Mouse (Mus musculus): ENCODE data around the gene Tnp2. TPM values are rescaled to one million over a fixed set of nuclear protein-coding genes. Genes with fewer than 3 reads are reported as not detected.

The Tnp2 gene
- polyA plus RNA-seq, 1 experiment: 28,975 TPM

GRCm38 (mm10) chr16:10827766-10828460, 39.5 kb upstream of the Tnp2 start:
- Histone ChIP-seq H3K36me3 (ENCODE audit: control insufficient read depth, insufficient read depth, low read length) (no peaks in the 10 kb centered on the region), H3K4me3 (ENCODE audit: control insufficient read depth, low read depth, low read length) (no peak overlapping the region), H3K27ac (ENCODE audit: control insufficient read depth, insufficient read depth, low read depth, low read length) (no peak overlapping the region), H3K4me1 (ENCODE audit: control insufficient read depth, insufficient read depth, low read length) (no peaks in the 10 kb centered on the region), H3K27me3 (ENCODE audit: control insufficient read depth, insufficient read depth, low read length) (no peaks in the 10 kb centered on the region)
- no peak for TF ChIP-seq POLR2A (IDR thresholded peaks at IDR 0.05; ENCODE audit: control insufficient read depth, low read depth, low read length)

GRCm38 (mm10) chr16:10827269-10827668, 38.8 kb upstream of the Tnp2 start:
- H3K4me1 ChIP-seq (ENCODE audit: control insufficient read depth, insufficient read depth, low read length): no peaks in the 10 kb centered on the region
- no peaks in the 10 kb centered on the region for H3K36me3 ChIP-seq (ENCODE audit: control insufficient read depth, insufficient read depth, low read length)
- no peak for TF ChIP-seq CTCF (IDR thresholded peaks at IDR 0.05; ENCODE audit: control insufficient read depth, insufficient read depth, insufficient replicate concordance, low read depth, low read length)
- no peak for TF ChIP-seq POLR2A (IDR thresholded peaks at IDR 0.05; ENCODE audit: control insufficient read depth, low read depth, low read length)
- no peak overlapping the region for H3K4me3 ChIP-seq (ENCODE audit: control insufficient read depth, low read depth, low read length)
- no peak overlapping the region for H3K27ac ChIP-seq (ENCODE audit: control insufficient read depth, insufficient read depth, low read depth, low read length)
- H3K27me3 ChIP-seq (ENCODE audit: control insufficient read depth, insufficient read depth, low read length): no peaks in the 10 kb centered on the region

GRCm38 (mm10) chr16:10825840-10826239, 37.4 kb upstream of the Tnp2 start:
- Histone ChIP-seq H3K4me1 (ENCODE audit: control insufficient read depth, insufficient read depth, low read length) (no peaks in the 10 kb centered on the region), H3K27me3 (ENCODE audit: control insufficient read depth, insufficient read depth, low read length) (no peaks in the 10 kb centered on the region), H3K27ac (ENCODE audit: control insufficient read depth, insufficient read depth, low read depth, low read length) (no peak overlapping the region), H3K4me3 (ENCODE audit: control insufficient read depth, low read depth, low read length) (no peak overlapping the region), H3K36me3 (ENCODE audit: control insufficient read depth, insufficient read depth, low read length) (no peaks in the 10 kb centered on the region)
- no peak for TF ChIP-seq CTCF (IDR thresholded peaks at IDR 0.05; ENCODE audit: control insufficient read depth, insufficient read depth, insufficient replicate concordance, low read depth, low read length)
- TF ChIP-seq POLR2A (IDR thresholded peaks at IDR 0.05; ENCODE audit: control insufficient read depth, low read depth, low read length): no peak

GRCm38 (mm10) chr16:10824536-10824935, 36.1 kb upstream of the Tnp2 start:
- H3K27ac ChIP-seq (ENCODE audit: control insufficient read depth, insufficient read depth, low read depth, low read length): no peak overlapping the region
- H3K4me3 ChIP-seq (ENCODE audit: control insufficient read depth, low read depth, low read length): no peak overlapping the region
- no peak for TF ChIP-seq CTCF (IDR thresholded peaks at IDR 0.05; ENCODE audit: control insufficient read depth, insufficient read depth, insufficient replicate concordance, low read depth, low read length)
- TF ChIP-seq POLR2A (IDR thresholded peaks at IDR 0.05; ENCODE audit: control insufficient read depth, low read depth, low read length): no peak
- H3K36me3 ChIP-seq (ENCODE audit: control insufficient read depth, insufficient read depth, low read length): no peaks in the 10 kb centered on the region
- H3K4me1 ChIP-seq (ENCODE audit: control insufficient read depth, insufficient read depth, low read length): no peaks in the 10 kb centered on the region
- H3K27me3 ChIP-seq (ENCODE audit: control insufficient read depth, insufficient read depth, low read length): no peaks in the 10 kb centered on the region

GRCm38 (mm10) chr16:10821387-10821786, 32.9 kb upstream of the Tnp2 start:
- Histone ChIP-seq H3K4me1 (ENCODE audit: control insufficient read depth, insufficient read depth, low read length) (no peaks in the 10 kb centered on the region), H3K27ac (ENCODE audit: control insufficient read depth, insufficient read depth, low read depth, low read length) (no peak overlapping the region), H3K27me3 (ENCODE audit: control insufficient read depth, insufficient read depth, low read length) (no peaks in the 10 kb centered on the region), H3K4me3 (ENCODE audit: control insufficient read depth, low read depth, low read length) (no peak overlapping the region), H3K36me3 (ENCODE audit: control insufficient read depth, insufficient read depth, low read length) (no peaks in the 10 kb centered on the region)
- TF ChIP-seq POLR2A (IDR thresholded peaks at IDR 0.05; ENCODE audit: control insufficient read depth, low read depth, low read length) (no peak), CTCF (IDR thresholded peaks at IDR 0.05; ENCODE audit: control insufficient read depth, insufficient read depth, insufficient replicate concordance, low read depth, low read length) (no peak)

- H3K4me1 ChIP-seq (ENCODE audit: control insufficient read depth, insufficient read depth, low read length): no peaks in the 10 kb centered on the region
- TF ChIP-seq POLR2A (IDR thresholded peaks at IDR 0.05; ENCODE audit: control insufficient read depth, low read depth, low read length) (no peak), CTCF (IDR thresholded peaks at IDR 0.05; ENCODE audit: control insufficient read depth, insufficient read depth, insufficient replicate concordance, low read depth, low read length) (no peak)
- no peak overlapping the region for H3K27ac ChIP-seq (ENCODE audit: control insufficient read depth, insufficient read depth, low read depth, low read length)
- no peaks in the 10 kb centered on the region for H3K36me3 ChIP-seq (ENCODE audit: control insufficient read depth, insufficient read depth, low read length)
- no peaks in the 10 kb centered on the region for H3K27me3 ChIP-seq (ENCODE audit: control insufficient read depth, insufficient read depth, low read length)
- no peak overlapping the region for H3K4me3 ChIP-seq (ENCODE audit: control insufficient read depth, low read depth, low read length)
Observed at GRCm38 (mm10) chr16:10819966-10820365, 31.5 kb upstream of the Tnp2 start.

- H3K27me3 ChIP-seq (ENCODE audit: control insufficient read depth, insufficient read depth, low read length): no peaks in the 10 kb centered on the region
- TF ChIP-seq POLR2A (IDR thresholded peaks at IDR 0.05; ENCODE audit: control insufficient read depth, low read depth, low read length) (no peak), CTCF (IDR thresholded peaks at IDR 0.05; ENCODE audit: control insufficient read depth, insufficient read depth, insufficient replicate concordance, low read depth, low read length) (no peak)
- no peaks in the 10 kb centered on the region for H3K36me3 ChIP-seq (ENCODE audit: control insufficient read depth, insufficient read depth, low read length)
- no peak overlapping the region for H3K27ac ChIP-seq (ENCODE audit: control insufficient read depth, insufficient read depth, low read depth, low read length)
- H3K4me1 ChIP-seq (ENCODE audit: control insufficient read depth, insufficient read depth, low read length): no peaks in the 10 kb centered on the region
- no peak overlapping the region for H3K4me3 ChIP-seq (ENCODE audit: control insufficient read depth, low read depth, low read length)
Observed at GRCm38 (mm10) chr16:10818579-10819135, 30.2 kb upstream of the Tnp2 start.
